Mouse (Mus musculus) CH12.LX (cell line): ENCODE measurements around the gene Ercc1. TPM values are rescaled to one million over a fixed set of nuclear protein-coding genes. Genes with fewer than 3 reads are reported as not detected.
A peak's percentile ranks its signal among the peaks of the same experiment; 100 is the strongest.

ENCODE experiments used
- DNase-seq: peaks from one replicate; pipeline ENCODE4 v3.0.0-alpha.2; 2013; ENCODE audit errors: extremely low read depth
- H3K27ac ChIP-seq: 2 replicates; pipeline ENCODE4 v1.5.1; 2012; ENCODE audit warnings: low read depth, mild to moderate bottlenecking, control low read depth, moderate library complexity; ENCODE audit not compliant: insufficient read depth
- H3K27me3 ChIP-seq: replicated peaks from 2 replicates; pipeline ENCODE3; 2012; ENCODE audit warnings: inconsistent platforms
- H3K36me3 ChIP-seq, 2 experiments: replicated peaks in 1 of 2; 2 replicates each; pipeline versions ENCODE3 to v1.6.1; 2012; ENCODE audit warnings: inconsistent platforms in 1 of 2, low read length in 1 of 2, mild to moderate bottlenecking in 1 of 2, mixed read lengths in 1 of 2, moderate library complexity in 1 of 2; ENCODE audit not compliant: control insufficient read depth in 1 of 2, insufficient read depth in 1 of 2
- H3K4me1 ChIP-seq, 2 experiments: 2 replicates each; pipeline ENCODE4 v1.6.1; 2012; ENCODE audit warnings: inconsistent platforms in 1 of 2, moderate library complexity in 1 of 2; ENCODE audit not compliant: insufficient read depth in 2 of 2, control insufficient read depth in 1 of 2
- H3K4me2 ChIP-seq: 2 replicates; pipeline ENCODE4 v1.6.1; 2012; ENCODE audit warnings: low read depth, mild to moderate bottlenecking, control low read depth; ENCODE audit not compliant: poor library complexity, insufficient read depth, severe bottlenecking
- H3K4me3 ChIP-seq, 3 experiments: fragments of 150-350 bp in 1 of 3; sonication (generic) in 1 of 3; replicated peaks in 1 of 3; 2 replicates each; pipeline versions ENCODE3 to v1.5.1; 2011 to 2012; ENCODE audit warnings: low read depth in 2 of 3, low read length in 2 of 3, mild to moderate bottlenecking in 2 of 3, moderate library complexity in 2 of 3, control low read depth in 1 of 3, improper control_type of control experiment in 1 of 3, inconsistent platforms in 1 of 3, mixed read lengths in 1 of 3; ENCODE audit not compliant: poor library complexity in 1 of 3
- H3K79me2 ChIP-seq: replicated peaks from 2 replicates; pipeline ENCODE4 v1.6.1; 2012; ENCODE audit warnings: mild to moderate bottlenecking, moderate library complexity; ENCODE audit not compliant: control insufficient read depth, poor library complexity, insufficient read depth, severe bottlenecking; ENCODE audit errors: extremely low read depth
- H3K9ac ChIP-seq: 2 replicates; pipeline ENCODE4 v1.6.1; 2012; ENCODE audit warnings: low read depth, mild to moderate bottlenecking, control low read depth, moderate library complexity; ENCODE audit not compliant: insufficient read depth
- H3K9me3 ChIP-seq: replicated peaks from 2 replicates; pipeline ENCODE3; 2012; ENCODE audit warnings: low read length, inconsistent platforms, mixed read lengths
- BHLHE40 ChIP-seq: IDR thresholded peaks from 2 replicates; pipeline ENCODE4 v1.6.1; 2011; ENCODE audit warnings: mild to moderate bottlenecking, low read depth, low read length, improper control_type of control experiment
- CHD1 ChIP-seq: IDR thresholded peaks from 2 replicates; pipeline ENCODE4 v1.6.1; 2012; ENCODE audit warnings: low read depth, low read length, improper control_type of control experiment, inconsistent platforms
- CHD2 ChIP-seq: IDR thresholded peaks from 2 replicates; pipeline ENCODE4 v1.6.1; 2011; ENCODE audit warnings: low read length, improper control_type of control experiment
- CTCF ChIP-seq, 2 experiments: IDR thresholded peaks in 1 of 2; conservative IDR thresholded peaks in 1 of 2; 2 replicates each; pipeline ENCODE4 v1.5.1; 2011 to 2012; ENCODE audit warnings: low read depth in 2 of 2, low read length in 2 of 2, improper control_type of control experiment in 1 of 2, inconsistent platforms in 1 of 2, mild to moderate bottlenecking in 1 of 2, moderate library complexity in 1 of 2
- E2F4 ChIP-seq: IDR thresholded peaks from 2 replicates; pipeline ENCODE4 v1.6.1; 2011; ENCODE audit warnings: low read depth, low read length, improper control_type of control experiment; ENCODE audit not compliant: insufficient replicate concordance
- ELF1 ChIP-seq: IDR thresholded peaks from 2 replicates; pipeline ENCODE4 v1.6.1; 2014; ENCODE audit warnings: low read depth, mild to moderate bottlenecking, inconsistent platforms, low read length, improper control_type of control experiment
- EP300 ChIP-seq: IDR thresholded peaks from 2 replicates; pipeline ENCODE4 v1.6.1; 2011; ENCODE audit warnings: low read length, improper control_type of control experiment
- ETS1 ChIP-seq: conservative IDR thresholded peaks from 2 replicates; pipeline ENCODE4 v1.6.1; 2012; ENCODE audit warnings: low read depth, mild to moderate bottlenecking, inconsistent platforms, low read length, improper control_type of control experiment, moderate library complexity
- GABPA ChIP-seq: IDR thresholded peaks from 2 replicates; pipeline ENCODE4 v1.6.1; 2012; ENCODE audit warnings: low read depth, low read length, improper control_type of control experiment, inconsistent platforms; ENCODE audit not compliant: insufficient replicate concordance
- HCFC1 ChIP-seq: IDR thresholded peaks from 2 replicates; pipeline ENCODE4 v1.6.1; 2012; ENCODE audit warnings: low read depth, mild to moderate bottlenecking, inconsistent platforms, low read length, improper control_type of control experiment
- IRF4 ChIP-seq: IDR thresholded peaks from 2 replicates; pipeline ENCODE4 v1.6.1; 2014; ENCODE audit warnings: low read depth, mild to moderate bottlenecking, inconsistent platforms, low read length, improper control_type of control experiment
- JUN ChIP-seq: IDR thresholded peaks from 2 replicates; pipeline ENCODE4 v1.6.1; 2011; ENCODE audit warnings: low read depth, mild to moderate bottlenecking, low read length, improper control_type of control experiment, moderate library complexity; ENCODE audit not compliant: insufficient read depth
- JUND ChIP-seq: conservative IDR thresholded peaks from 2 replicates; pipeline ENCODE4 v1.6.1; 2011; ENCODE audit warnings: low read depth, low read length, improper control_type of control experiment
- KAT2A ChIP-seq: IDR thresholded peaks from 2 replicates; pipeline ENCODE4 v1.6.1; 2012; ENCODE audit warnings: low read length, improper control_type of control experiment, inconsistent platforms; ENCODE audit not compliant: insufficient replicate concordance
- MAFK ChIP-seq: IDR thresholded peaks from 2 replicates; pipeline ENCODE4 v1.6.1; 2011; ENCODE audit warnings: low read length, improper control_type of control experiment; ENCODE audit not compliant: insufficient replicate concordance
- MAX ChIP-seq: IDR thresholded peaks from 2 replicates; pipeline ENCODE4 v1.6.1; 2011; ENCODE audit warnings: low read length, improper control_type of control experiment
- MAZ ChIP-seq: IDR thresholded peaks from 2 replicates; pipeline ENCODE4 v1.6.1; 2012; ENCODE audit warnings: low read depth, mild to moderate bottlenecking, inconsistent platforms, low read length, improper control_type of control experiment, moderate library complexity
- MEF2A ChIP-seq: IDR thresholded peaks from 2 replicates; pipeline ENCODE4 v1.6.1; 2014; ENCODE audit warnings: low read depth, mild to moderate bottlenecking, inconsistent platforms, low read length, improper control_type of control experiment, borderline replicate concordance
- MXI1 ChIP-seq: IDR thresholded peaks from 2 replicates; pipeline ENCODE4 v1.6.1; 2011; ENCODE audit warnings: mild to moderate bottlenecking, low read depth, low read length, improper control_type of control experiment
- MYC ChIP-seq: IDR thresholded peaks from 2 replicates; pipeline ENCODE4 v1.6.1; 2011; ENCODE audit warnings: low read depth, mild to moderate bottlenecking, improper control_type of control experiment, low read length
- NELFE ChIP-seq: IDR thresholded peaks from 2 replicates; pipeline ENCODE4 v1.6.1; 2011; ENCODE audit warnings: low read depth, low read length, improper control_type of control experiment
- NRF1 ChIP-seq: IDR thresholded peaks from 2 replicates; pipeline ENCODE4 v1.6.1; 2014; ENCODE audit warnings: low read depth, mild to moderate bottlenecking, inconsistent platforms, low read length, improper control_type of control experiment, moderate library complexity
- PAX5 ChIP-seq: IDR thresholded peaks from 2 replicates; pipeline ENCODE4 v1.6.1; 2012; ENCODE audit warnings: low read length, inconsistent platforms, mixed read lengths
- POLR2A ChIP-seq: IDR thresholded peaks from 2 replicates; pipeline ENCODE4 v1.6.1; 2011; ENCODE audit warnings: low read depth, mild to moderate bottlenecking, improper control_type of control experiment, low read length
- POLR2AphosphoS2 ChIP-seq: IDR thresholded peaks from 2 replicates; pipeline ENCODE4 v1.6.1; 2011; ENCODE audit warnings: low read depth, low read length, improper control_type of control experiment
- RAD21 ChIP-seq: IDR thresholded peaks from 2 replicates; pipeline ENCODE4 v1.6.1; 2011; ENCODE audit warnings: low read depth, mild to moderate bottlenecking, low read length, improper control_type of control experiment, moderate library complexity
- RCOR1 ChIP-seq: conservative IDR thresholded peaks from 2 replicates; pipeline ENCODE4 v1.6.1; 2012; ENCODE audit warnings: low read depth, mild to moderate bottlenecking, inconsistent platforms, low read length, improper control_type of control experiment
- SIN3A ChIP-seq: IDR thresholded peaks from 2 replicates; pipeline ENCODE4 v1.6.1; 2012; ENCODE audit warnings: low read length, improper control_type of control experiment, inconsistent platforms
- SMC3 ChIP-seq: IDR thresholded peaks from 2 replicates; pipeline ENCODE4 v1.6.1; 2011; ENCODE audit warnings: low read depth, low read length, improper control_type of control experiment
- TBP ChIP-seq: conservative IDR thresholded peaks from 2 replicates; pipeline ENCODE4 v1.6.1; 2011; ENCODE audit warnings: low read depth, low read length, improper control_type of control experiment
- TCF12 ChIP-seq: IDR thresholded peaks from 2 replicates; pipeline ENCODE4 v1.6.1; 2014; ENCODE audit warnings: low read depth, mild to moderate bottlenecking, inconsistent platforms, low read length, improper control_type of control experiment
- UBTF ChIP-seq: IDR thresholded peaks from 2 replicates; pipeline ENCODE4 v1.6.1; 2012; ENCODE audit warnings: low read depth, mild to moderate bottlenecking, inconsistent platforms, low read length, improper control_type of control experiment, moderate library complexity
- USF1 ChIP-seq: IDR thresholded peaks from 2 replicates; pipeline ENCODE4 v1.6.1; 2014; ENCODE audit warnings: low read depth, mild to moderate bottlenecking, inconsistent platforms, low read length, improper control_type of control experiment
- USF2 ChIP-seq: conservative IDR thresholded peaks from 2 replicates; pipeline ENCODE4 v1.6.1; 2011; ENCODE audit warnings: low read depth, low read length, improper control_type of control experiment
- ZC3H11A ChIP-seq: IDR thresholded peaks from 2 replicates; pipeline ENCODE4 v1.6.1; 2012; ENCODE audit warnings: low read depth, mild to moderate bottlenecking, inconsistent platforms, low read length, improper control_type of control experiment
- ZKSCAN1 ChIP-seq: IDR thresholded peaks from 2 replicates; pipeline ENCODE4 v1.6.1; 2012; ENCODE audit warnings: low read depth, inconsistent platforms, low read length, improper control_type of control experiment, borderline replicate concordance
- ZMIZ1 ChIP-seq: IDR thresholded peaks from 2 replicates; pipeline ENCODE4 v1.6.1; 2012; ENCODE audit warnings: low read depth, mild to moderate bottlenecking, inconsistent platforms, low read length, improper control_type of control experiment
- ZNF384 ChIP-seq: IDR thresholded peaks from 2 replicates; pipeline ENCODE4 v1.6.1; 2012; ENCODE audit warnings: low read depth, low read length, improper control_type of control experiment, inconsistent platforms
- dilution Hi-C: fragments of 300-500 bp; cut with MboI; formaldehyde crosslinking; loops from 2 replicates; pipeline ENCODE4 v1.14.3; 2020; ENCODE audit warnings: low sequenced_read_pairs; ENCODE audit not compliant: extremely low pct_unique_long_range_greater_than_20kb, extremely low pct_ligation_motif_present
- in situ Hi-C: fragments of 300-500 bp; cut with MboI; formaldehyde crosslinking; loops from 3 replicates; pipeline ENCODE4 v1.14.3; 2019; ENCODE audit warnings: low sequenced_read_pairs, low pct_ligation_motif_present, low pct_unique_long_range_greater_than_20kb, mixed read lengths
- polyA plus RNA-seq: library from polyadenylated mRNA; unstranded; fragments of >175 nt; gene quantifications from 2 replicates; pipeline ENCODE4 v1.2.1, GENCODE M21; 2012; ENCODE audit warnings: low read depth; ENCODE audit not compliant: insufficient read length
- total RNA-seq, 2 experiments: library from RNA; depleted of rRNA; stranded (reverse); fragments of 300-350 nt in 1 of 2; fragments of >200 nt in 1 of 2; gene quantifications; 2 replicates each; pipeline ENCODE4 v1.2.3; 2012 to 2014

The Ercc1 gene
- total and polyA plus RNA-seq, 3 experiments, result 26.9 to 28.2 (median 27.7) TPM

DNA sequence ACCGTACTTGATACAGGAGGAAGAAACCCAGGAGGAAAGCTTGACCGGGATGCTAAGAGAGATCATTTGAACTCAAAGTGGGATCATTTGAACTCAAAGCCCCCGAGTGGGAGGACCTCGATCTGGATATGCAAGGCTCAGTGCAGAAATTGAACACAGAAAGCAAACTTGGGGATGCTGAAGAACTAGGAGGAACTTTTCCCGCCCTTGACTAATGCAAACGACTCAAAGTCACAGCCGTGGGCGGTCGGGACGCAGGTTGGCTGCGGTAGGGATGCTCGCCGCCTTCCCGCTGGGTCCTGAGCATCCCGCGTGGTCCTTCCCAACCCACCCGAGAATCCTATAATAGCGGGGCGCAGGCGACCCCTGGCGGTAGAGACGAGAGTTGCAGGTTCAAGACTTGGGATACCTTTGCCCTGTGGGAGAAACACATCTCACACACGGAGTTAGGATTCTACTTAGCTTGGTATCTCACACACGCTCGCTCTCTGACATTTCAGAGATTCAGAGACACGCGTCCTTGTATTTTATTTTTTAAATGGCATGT lies 2.0 kb upstream of the Ercc1 start:
- Histone ChIP-seq H3K4me2 (peak overlapping the region; percentile 64), H3K9me3 (no peaks in the 10 kb centered on the region), H3K79me2 (no peaks in the 10 kb centered on the region), H3K27me3 (peaks cover 22% of the 10 kb centered on the region), H3K9ac (peak overlapping the region; percentile 7; the same call in 1 of the 2 replicates), H3K4me3 (peak overlapping the region; percentile 25 to 34 (median 28)), H3K36me3 (peaks cover 0 to 2% of the 10 kb centered on the region in 2 experiments), H3K4me1 (peaks cover 4 to 37% of the 10 kb centered on the region in 2 experiments; a peak in 3 of 4 replicates), H3K27ac (no peak overlapping the region)
- in situ Hi-C loops, result loop anchor here (5.0 kb wide), 1 partner anchor 35 kb away; no protein-coding TSS in a partner anchor
- TF ChIP-seq MAX (peak; percentile 66), E2F4 (0 out of 2 replicates have a peak, but pooled peaks have one; percentile 69), RAD21 (peak; percentile 90), GABPA (no peak), SMC3 (peak; percentile 96), SIN3A (peak; percentile 81), RCOR1 (0 out of 2 replicates have a peak, but pooled peaks have one; percentile 27), ZMIZ1 (no peak), MEF2A (peak; percentile 26; the same call in 1 of the 2 replicates), MYC (no peak), MAZ (no peak), TCF12 (no peak; the same call in 1 of the 2 replicates), ETS1 (no peak), JUND (no peak), IRF4 (peak; percentile 43; the same call in 1 of the 2 replicates), UBTF (no peak), KAT2A (no peak), TBP (no peak), POLR2A (no peak), CHD2 (no peak), MXI1 (peak; percentile 53; the same call in 1 of the 2 replicates), POLR2AphosphoS2 (no peak), USF2 (no peak), JUN (no peak), ZC3H11A (peak; percentile 87), ELF1 (0 out of 2 replicates have a peak, but pooled peaks have one; percentile 37), CTCF (conservative IDR thresholded peaks at IDR 0.05 in 1 of 2, IDR thresholded peaks at IDR 0.05 in 1 of 2; ENCODE audit: low read depth in 2 of 2, low read length in 2 of 2) (peak; percentile 86 to 96), PAX5 (no peak), BHLHE40 (0 out of 2 replicates have a peak, but pooled peaks have one; percentile 32), NRF1 (no peak), USF1 (no peak), ZNF384 (no peak), CHD1 (no peak), MAFK (no peak), EP300 (no peak), ZKSCAN1 (no peak), HCFC1 (peak; percentile 29; the same call in 1 of the 2 replicates), NELFE (peak; percentile 55; the same call in 1 of the 2 replicates)
- DNase-seq, result peak; percentile 65
- dilution Hi-C loops, result no loop called here
